Mouse (Mus musculus): ENCODE data around the gene Trio.

GRCm38 (mm10) chr15:27792473-27792872 is 233.2 kb downstream of the Trio start:
- TF ChIP-seq TCF3 (IDR thresholded peaks at IDR 0.05; ENCODE audit: insufficient read length, low read depth) (no peak), TCF12 (IDR thresholded peaks at IDR 0.05; ENCODE audit: insufficient read depth, poor library complexity, severe bottlenecking) (no peak), POLR2A (IDR thresholded peaks at IDR 0.05; ENCODE audit: insufficient read length, low read depth) (no peak), USF1 (IDR thresholded peaks at IDR 0.05; ENCODE audit: low read depth) (no peak), E2F4 (IDR thresholded peaks at IDR 0.05; ENCODE audit: insufficient read depth) (no peak), CEBPB (IDR thresholded peaks at IDR 0.05; ENCODE audit: insufficient read depth, poor library complexity, severe bottlenecking) (no peak), SRF (IDR thresholded peaks at IDR 0.05; ENCODE audit: control insufficient read depth, insufficient read length, low read depth) (no peak), POLR2AphosphoS2 (IDR thresholded peaks at IDR 0.05; ENCODE audit: insufficient read length, low read depth) (no peak), MYOG (IDR thresholded peaks at IDR 0.05; ENCODE audit: control insufficient read depth in 1 of 3, insufficient read depth in 1 of 3, insufficient read length in 2 of 3, low read depth in 2 of 3) (no peak), MAX (IDR thresholded peaks at IDR 0.05; ENCODE audit: low read depth) (no peak), MYOD1 (IDR thresholded peaks at IDR 0.05; ENCODE audit: control insufficient read depth in 1 of 3, insufficient read length in 2 of 3, low read depth in 2 of 3) (no peak)

Measured in myocyte (in vitro differentiated cells).